Mouse (Mus musculus) lung, embryonic 16.5 days (tissue): Measurements from ENCODE around the gene Cda. TPM values are rescaled to one million over a fixed set of nuclear protein-coding genes. Genes with fewer than 3 reads are reported as not detected.

Experiments
- ATAC-seq: fragments of 200-750 bp; cut with Nextera tagmentation; 2 replicates; pipeline ENCODE4 v1.8.0; 2017; ENCODE audit warnings: low read depth, mild to moderate bottlenecking, moderate library complexity
- H3K27ac ChIP-seq: fragments of 300-500 bp; sonication (generic); 2 replicates; pipeline ENCODE4 v1.5.1; 2014; ENCODE audit warnings: mild to moderate bottlenecking, control low read depth, low read length
- H3K27me3 ChIP-seq: fragments of 300-500 bp; sonication (generic); 2 replicates; pipeline ENCODE4 v1.6.1; 2014; ENCODE audit warnings: low read depth, low read length, mixed read lengths; ENCODE audit not compliant: control insufficient read depth, insufficient read depth
- H3K36me3 ChIP-seq: fragments of 300-500 bp; sonication (generic); 2 replicates; pipeline ENCODE4 v1.6.1; 2014; ENCODE audit warnings: low read length; ENCODE audit not compliant: control insufficient read depth, insufficient read depth
- H3K4me1 ChIP-seq: fragments of 300-500 bp; sonication (generic); replicated peaks from 2 replicates; pipeline ENCODE4 v1.6.1; 2014; ENCODE audit warnings: low read length, mixed read lengths; ENCODE audit not compliant: control insufficient read depth, insufficient read depth
- H3K4me2 ChIP-seq: fragments of 300-500 bp; sonication (generic); 2 replicates; pipeline ENCODE4 v1.6.1; 2014; ENCODE audit warnings: low read depth, low read length, control low read depth
- H3K4me3 ChIP-seq: fragments of 300-500 bp; sonication (generic); 2 replicates; pipeline ENCODE4 v1.5.1; 2014; ENCODE audit warnings: mild to moderate bottlenecking, low read length, control low read depth
- H3K9ac ChIP-seq: fragments of 300-500 bp; sonication (generic); 2 replicates; pipeline ENCODE4 v1.6.1; 2014; ENCODE audit warnings: low read length, control low read depth
- H3K9me3 ChIP-seq: fragments of 300-500 bp; sonication (generic); 2 replicates; pipeline ENCODE4 v1.6.1; 2016; ENCODE audit warnings: low read length; ENCODE audit not compliant: control insufficient read depth
- whole genome bisulfite sequencing: fragments of 180-500 bp; shearing (Covaris S2); extraction: QIAGEN DNeasy Blood & Tissue Kit; methylation state at CpG from one replicate; pipeline ENCODE4 v1.1.7; 2014; 5-methylcytosine and 5-hydroxymethylcytosine counted together
- polyA plus RNA-seq: library from polyadenylated mRNA; unstranded; fragments of >200 nt; fragmentation: Nextera tagmentation; extraction: Ambion mirVana; gene quantifications from 2 replicates; pipeline ENCODE4 v1.2.1, GENCODE M21; 2015

Cda gene
- polyA plus RNA-seq, 1 experiment from 2014 or later, result 22.8 TPM

DNA sequence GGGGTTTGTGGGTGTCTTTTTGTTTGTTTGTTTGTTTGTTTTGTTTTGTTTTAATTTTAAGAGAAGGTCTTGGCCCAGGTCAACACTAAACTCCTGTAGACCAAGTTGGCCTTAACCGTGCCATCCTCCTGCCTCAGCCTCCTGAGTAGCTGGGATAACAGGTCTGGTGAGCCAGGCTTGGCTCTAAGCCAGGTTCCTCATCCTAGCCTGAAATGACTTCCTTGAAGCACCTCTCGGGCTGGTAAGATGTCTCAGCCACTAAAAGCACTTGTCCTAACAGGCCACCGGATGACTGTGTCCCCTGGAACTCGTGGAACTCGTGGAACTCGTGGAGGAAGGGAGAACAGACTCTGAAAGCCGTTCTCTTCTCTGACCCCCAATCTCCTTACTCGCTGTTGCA is 11.7 kb downstream of the Cda start:
- H3K27ac ChIP-seq, result no peak overlapping the region
- H3K4me2 ChIP-seq, result no peak overlapping the region
- H3K36me3 ChIP-seq, result no peaks in the 10 kb centered on the region
- H3K9ac ChIP-seq, result no peak overlapping the region
- H3K27me3 ChIP-seq, result no peaks in the 10 kb centered on the region
- H3K9me3 ChIP-seq, result no peaks in the 10 kb centered on the region
- ATAC-seq, result no peak
- H3K4me1 ChIP-seq, result no peaks in the 10 kb centered on the region
- WGBS, result 67% methylated on average over 8 of the region's 8 CpGs
- H3K4me3 ChIP-seq, result no peak overlapping the region

DNA sequence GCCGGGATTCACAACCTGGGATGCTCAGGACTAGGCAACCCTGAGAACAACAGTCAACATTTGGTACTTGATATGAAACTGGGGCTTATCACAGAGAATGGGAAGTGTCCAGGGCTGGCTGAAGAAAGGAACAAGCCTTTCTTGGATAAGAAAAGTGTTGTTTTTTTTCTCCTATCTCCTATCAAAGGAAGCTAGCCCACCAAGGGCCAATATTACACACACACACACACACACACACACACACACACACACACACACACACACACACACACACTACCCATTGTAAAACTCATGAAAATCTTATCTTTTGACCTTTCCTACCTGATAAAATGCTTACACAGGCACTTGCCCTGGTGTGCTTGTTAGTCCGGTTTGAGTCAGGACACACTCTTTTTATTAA is 12.3 kb downstream of the Cda start:
- Histone ChIP-seq H3K4me3 (no peak overlapping the region), H3K36me3 (no peaks in the 10 kb centered on the region), H3K9me3 (no peaks in the 10 kb centered on the region), H3K4me2 (no peak overlapping the region), H3K4me1 (no peaks in the 10 kb centered on the region), H3K27me3 (no peaks in the 10 kb centered on the region), H3K27ac (no peak overlapping the region), H3K9ac (no peak overlapping the region)
- WGBS, result 78% methylated on average over 2 of the region's 2 CpGs
- ATAC-seq, result no peak

DNA sequence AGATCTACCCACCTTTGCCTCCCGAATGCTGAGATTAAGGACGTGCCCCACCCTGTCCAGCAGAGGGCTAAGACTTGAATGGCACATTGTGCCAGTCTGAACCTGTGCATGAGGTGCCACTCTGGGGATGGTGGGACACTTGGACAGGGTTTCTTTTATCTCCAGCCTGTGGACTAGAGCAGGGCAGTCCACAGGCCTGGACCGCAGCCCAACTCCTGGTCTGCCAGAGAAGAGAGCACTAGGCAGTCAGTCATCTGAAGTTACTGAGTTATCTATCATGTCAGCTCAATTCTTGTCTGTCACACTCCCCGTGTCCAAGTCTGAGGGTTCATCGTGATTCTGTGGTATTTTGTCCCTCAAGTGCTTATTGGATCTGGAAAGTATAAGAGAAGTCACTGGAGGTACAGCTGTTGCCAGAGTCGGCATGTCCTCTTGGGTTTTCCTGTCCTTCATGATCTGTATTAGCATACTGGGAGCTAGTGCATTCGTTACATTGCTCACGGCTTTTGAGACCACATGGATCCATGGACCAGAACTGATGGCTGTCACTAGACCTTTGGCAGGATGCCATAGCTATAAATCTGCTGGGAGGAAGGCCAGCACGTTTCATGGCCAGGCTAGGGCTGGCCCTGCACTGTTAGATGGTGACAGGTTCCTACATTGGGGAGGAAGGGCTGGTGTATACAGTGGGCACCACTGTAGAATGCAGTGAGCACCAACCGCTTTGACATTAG is 14.2 kb downstream of the Cda start:
- no peaks in the 10 kb centered on the region for H3K9me3 ChIP-seq
- no peak overlapping the region for H3K27ac ChIP-seq
- no peaks in the 10 kb centered on the region for H3K27me3 ChIP-seq
- H3K9ac ChIP-seq, result no peak overlapping the region
- WGBS, result 70% methylated on average over 10 of the region's 10 CpGs
- no peaks in the 10 kb centered on the region for H3K4me1 ChIP-seq
- no peak for ATAC-seq
- H3K36me3 ChIP-seq, result no peaks in the 10 kb centered on the region
- no peak overlapping the region for H3K4me3 ChIP-seq
- H3K4me2 ChIP-seq, result no peak overlapping the region

DNA sequence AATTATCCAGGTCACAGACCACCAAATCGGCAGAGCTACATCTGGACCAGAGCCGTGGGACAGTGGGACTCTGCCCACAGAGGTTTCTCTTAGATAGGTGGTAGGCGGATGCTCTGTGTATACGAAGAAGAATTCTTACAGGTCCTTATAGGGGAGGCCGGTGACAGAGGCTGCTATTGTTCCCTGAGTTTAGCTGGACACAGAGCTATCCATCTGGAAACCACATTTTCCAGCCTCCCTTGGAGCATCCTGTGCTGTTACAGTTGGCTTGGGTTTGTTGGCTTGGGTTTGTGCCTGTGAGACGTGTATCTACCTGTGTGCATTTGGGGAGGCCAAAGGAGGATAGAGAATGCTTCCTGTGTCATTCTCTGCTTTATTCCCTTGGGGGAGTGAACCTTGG is 15.1 kb downstream of the Cda start:
- H3K36me3 ChIP-seq, result no peaks in the 10 kb centered on the region

DNA sequence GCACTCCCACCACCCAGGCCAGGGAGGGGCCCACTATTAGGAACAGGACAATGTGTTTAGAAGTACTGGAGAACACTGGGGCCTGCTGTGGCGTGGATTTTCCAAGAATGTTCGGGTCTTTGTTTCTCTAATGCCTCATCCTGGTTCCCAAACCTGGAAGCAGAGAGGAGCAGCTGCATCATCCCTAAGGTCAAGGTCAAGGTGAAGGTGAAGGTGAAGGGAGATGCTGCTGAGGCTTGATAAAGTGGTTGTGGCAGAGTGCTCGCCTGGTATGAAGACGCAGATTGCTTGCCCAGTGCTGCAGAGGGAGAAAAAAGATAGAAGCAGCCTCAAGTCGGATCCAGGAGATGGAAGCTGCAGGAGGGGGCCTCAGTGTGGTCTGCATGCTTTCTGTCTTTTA is 16.0 kb downstream of the Cda start:
- H3K9me3 ChIP-seq, result no peaks in the 10 kb centered on the region
- no peak overlapping the region for H3K4me2 ChIP-seq
- 82% methylated on average over 5 of the region's 5 CpGs for WGBS
- H3K4me3 ChIP-seq, result no peak overlapping the region
- no peak for ATAC-seq
- no peak overlapping the region for H3K9ac ChIP-seq
- H3K27ac ChIP-seq, result no peak overlapping the region
- no peaks in the 10 kb centered on the region for H3K36me3 ChIP-seq
- no peaks in the 10 kb centered on the region for H3K4me1 ChIP-seq
- no peaks in the 10 kb centered on the region for H3K27me3 ChIP-seq

More for the DNA sequence above, 15.1 kb downstream of the Cda start:
- no peak for ATAC-seq
- no peaks in the 10 kb centered on the region for H3K4me1 ChIP-seq
- no peak overlapping the region for H3K4me2 ChIP-seq
- no peaks in the 10 kb centered on the region for H3K9me3 ChIP-seq
- no peak overlapping the region for H3K9ac ChIP-seq
- H3K4me3 ChIP-seq, result no peak overlapping the region
- WGBS, result 84% methylated on average over 6 of the region's 6 CpGs
- no peaks in the 10 kb centered on the region for H3K27me3 ChIP-seq
- H3K27ac ChIP-seq, result no peak overlapping the region

DNA sequence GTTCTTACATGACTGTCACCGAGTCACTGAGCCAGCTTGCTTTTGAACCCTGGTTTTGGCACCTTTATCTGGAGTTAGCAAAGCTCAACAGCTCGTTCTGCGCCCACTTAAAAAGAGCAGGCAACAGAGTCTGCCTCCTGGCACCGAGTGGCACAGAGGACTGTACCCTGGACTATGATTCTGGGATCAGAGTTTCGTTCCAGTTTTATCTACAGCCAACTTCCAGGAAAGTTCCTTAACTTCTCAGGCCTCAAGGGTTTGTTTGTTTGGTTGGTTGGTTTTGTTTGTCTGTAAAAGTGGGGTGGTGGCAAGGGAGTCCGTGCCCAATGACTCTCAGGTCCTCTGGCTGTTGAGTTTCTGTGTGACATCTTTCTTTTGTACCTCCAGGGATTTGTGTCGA is 19.1 kb downstream of the Cda start:
- no peaks in the 10 kb centered on the region for H3K9me3 ChIP-seq
- H3K4me3 ChIP-seq, result no peak overlapping the region
- H3K9ac ChIP-seq, result no peak overlapping the region
- no peak for ATAC-seq
- H3K27me3 ChIP-seq, result no peaks in the 10 kb centered on the region
- 60% methylated on average over 7 of the region's 7 CpGs for WGBS
- H3K4me1 ChIP-seq, result peaks cover 4% of the 10 kb centered on the region; the same call in 1 of the 2 replicates
- H3K27ac ChIP-seq, result no peak overlapping the region
- no peaks in the 10 kb centered on the region for H3K36me3 ChIP-seq
- H3K4me2 ChIP-seq, result no peak overlapping the region

DNA sequence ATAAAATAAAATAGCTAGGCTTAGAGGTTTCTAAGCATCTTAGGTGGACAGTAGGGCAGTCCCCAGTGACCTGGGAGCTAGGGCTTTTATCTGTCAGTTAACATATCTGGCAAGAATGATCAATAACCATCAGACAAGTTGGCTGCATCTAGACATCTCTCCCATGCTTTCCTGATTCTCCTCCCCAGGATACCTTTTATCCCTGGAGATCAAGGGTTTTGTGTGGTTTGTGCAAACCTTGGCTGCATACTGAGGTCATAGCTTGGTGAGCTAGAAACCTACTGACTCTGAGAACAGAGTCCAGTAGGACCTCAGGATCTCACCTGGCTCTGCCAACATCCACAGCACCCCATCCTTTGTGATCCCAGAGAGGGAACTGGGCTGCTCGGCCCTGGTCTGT is 20.5 kb downstream of the Cda start:
- no peak for ATAC-seq
- 81% methylated on average over 1 of the region's 1 CpGs for WGBS
- H3K4me2 ChIP-seq, result no peak overlapping the region
- no peak overlapping the region for H3K4me3 ChIP-seq
- peaks cover 4% of the 10 kb centered on the region; the same call in 1 of the 2 replicates for H3K4me1 ChIP-seq
- no peaks in the 10 kb centered on the region for H3K36me3 ChIP-seq
- H3K27ac ChIP-seq, result no peak overlapping the region
- H3K9me3 ChIP-seq, result no peaks in the 10 kb centered on the region
- no peak overlapping the region for H3K9ac ChIP-seq
- H3K27me3 ChIP-seq, result no peaks in the 10 kb centered on the region

DNA sequence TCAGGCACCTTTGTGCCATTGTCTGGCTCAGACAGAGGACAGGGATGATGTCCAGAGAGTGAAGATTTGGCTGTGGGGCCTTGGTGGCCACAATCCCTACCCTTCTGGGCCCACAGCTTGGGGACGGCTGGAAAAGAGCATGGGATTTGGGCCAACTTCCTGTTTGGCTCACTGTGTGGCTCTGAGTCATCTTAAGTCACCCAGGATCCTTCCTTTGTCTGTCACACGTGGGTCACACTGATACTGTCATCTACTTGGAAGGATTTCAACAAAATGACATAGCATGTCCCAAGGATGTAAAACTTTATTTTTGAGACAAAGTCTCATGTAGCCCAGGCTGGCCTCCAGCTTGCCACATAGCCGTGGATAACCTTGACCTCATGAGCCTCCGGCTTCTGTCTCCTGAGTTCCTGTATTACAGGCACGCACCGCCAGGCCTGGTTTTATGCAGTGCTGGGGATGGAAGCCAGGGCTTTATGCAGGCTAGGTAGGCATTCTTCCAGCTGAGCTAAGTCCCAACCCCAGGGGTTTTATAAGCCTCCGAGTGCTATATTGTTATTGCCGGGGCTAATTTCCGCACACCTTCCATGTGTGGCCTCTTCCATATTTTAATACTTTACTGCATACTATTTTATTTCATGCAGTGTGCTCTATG is 22.8 kb downstream of the Cda start:
- WGBS, result 73% methylated on average over 9 of the region's 9 CpGs
- peaks cover 4% of the 10 kb centered on the region; the same call in 1 of the 2 replicates for H3K4me1 ChIP-seq
- no peak overlapping the region for H3K4me3 ChIP-seq
- H3K4me2 ChIP-seq, result no peak overlapping the region
- no peak overlapping the region for H3K9ac ChIP-seq
- no peak; the same call in 1 of the 2 replicates for ATAC-seq
- H3K27ac ChIP-seq, result no peak overlapping the region
- H3K27me3 ChIP-seq, result no peaks in the 10 kb centered on the region
- no peaks in the 10 kb centered on the region for H3K9me3 ChIP-seq
- H3K36me3 ChIP-seq, result no peaks in the 10 kb centered on the region

DNA sequence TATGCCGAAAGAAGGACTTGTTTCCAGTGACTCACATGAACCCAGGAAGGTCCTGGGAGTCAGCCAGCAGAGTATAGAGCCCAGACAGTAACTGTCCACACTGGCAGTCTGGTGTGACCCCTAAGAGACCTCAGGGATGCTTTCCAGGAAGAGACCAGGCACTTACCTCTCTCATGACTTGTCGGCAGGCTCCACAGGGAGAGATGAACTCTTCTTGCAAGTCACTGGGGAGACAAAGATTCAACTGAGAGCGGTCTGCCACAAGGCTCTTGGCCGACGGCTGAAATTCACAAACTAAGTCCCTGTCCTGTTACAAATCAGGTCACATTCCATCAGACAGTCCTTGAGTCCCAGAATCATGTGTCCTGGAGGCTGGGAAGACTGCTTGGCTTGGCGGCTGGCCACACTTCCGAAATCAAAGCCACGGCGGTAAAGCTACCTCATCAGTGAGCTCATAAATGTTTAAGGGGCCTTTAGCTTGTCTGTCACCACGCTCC is 24.4 kb downstream of the Cda start:
- Histone ChIP-seq H3K27me3 (no peaks in the 10 kb centered on the region), H3K4me1 (peaks cover 4% of the 10 kb centered on the region; the same call in 1 of the 2 replicates), H3K4me3 (no peak overlapping the region), H3K4me2 (no peak overlapping the region), H3K27ac (no peak overlapping the region), H3K9ac (no peak overlapping the region), H3K9me3 (no peaks in the 10 kb centered on the region), H3K36me3 (no peaks in the 10 kb centered on the region)
- 53% methylated on average over 10 of the region's 10 CpGs for WGBS
- ATAC-seq, result no peak
